Mouse (Mus musculus) neural tube, embryonic 15.5 days (tissue): ENCODE data around the gene Fam168a. TPM values are rescaled to one million over a fixed set of nuclear protein-coding genes. Genes with fewer than 3 reads are reported as not detected.

ENCODE experiments used
- ATAC-seq: fragments of 200-750 bp; cut with Nextera tagmentation; 2 replicates; pipeline ENCODE4 v1.8.0; 2017; ENCODE audit warnings: mild to moderate bottlenecking, moderate TSS enrichment, moderate library complexity; ENCODE audit not compliant: low FRiP score
- H3K27ac ChIP-seq: fragments of 300-500 bp; sonication (generic); replicated peaks from 2 replicates; pipeline ENCODE4 v1.5.1; 2015; ENCODE audit warnings: mild to moderate bottlenecking, inconsistent platforms
- H3K27me3 ChIP-seq: fragments of 300-500 bp; sonication (generic); replicated peaks from 2 replicates; pipeline ENCODE4 v1.6.1; 2015; ENCODE audit warnings: inconsistent platforms
- H3K36me3 ChIP-seq: fragments of 300-500 bp; sonication (generic); 2 replicates; pipeline ENCODE4 v1.6.1; 2015; ENCODE audit warnings: inconsistent platforms
- H3K4me1 ChIP-seq: fragments of 300-500 bp; sonication (generic); 2 replicates; pipeline ENCODE4 v1.6.1; 2015; ENCODE audit warnings: inconsistent platforms
- H3K4me2 ChIP-seq: fragments of 300-500 bp; sonication (generic); 2 replicates; pipeline ENCODE4 v1.6.1; 2015; ENCODE audit warnings: inconsistent platforms, mild to moderate bottlenecking, moderate library complexity
- H3K4me3 ChIP-seq: fragments of 300-500 bp; sonication (generic); replicated peaks from 2 replicates; pipeline ENCODE4 v1.5.1; 2015; ENCODE audit warnings: mild to moderate bottlenecking, inconsistent platforms
- H3K9ac ChIP-seq: fragments of 300-500 bp; sonication (generic); replicated peaks from 2 replicates; pipeline ENCODE4 v1.6.1; 2015; ENCODE audit warnings: mild to moderate bottlenecking, inconsistent platforms
- H3K9me3 ChIP-seq: fragments of 300-500 bp; sonication (generic); replicated peaks from 2 replicates; pipeline ENCODE4 v1.6.1; 2016; ENCODE audit warnings: inconsistent platforms
- WGBS: fragments of 180-500 bp; shearing (Covaris S2); methylation state at CpG from one replicate; pipeline ENCODE4 v1.1.7; 2015; ENCODE audit warnings: mixed read lengths; 5-methylcytosine and 5-hydroxymethylcytosine counted together
- polyA plus RNA-seq: library from polyadenylated mRNA; unstranded; fragments of >200 nt; fragmentation: Nextera tagmentation; extraction: Ambion mirVana; gene quantifications from 2 replicates; pipeline ENCODE4 v1.2.1, GENCODE M21; 2015

The Fam168a gene
- polyA plus RNA-seq, 1 experiment from 2014 or later, result 119 TPM

GRCm38 (mm10) chr7:100855795-100856573 lies 149.5 kb downstream of the Fam168a start:
- no peaks in the 10 kb centered on the region for H3K27me3 ChIP-seq
- 73% methylated on average over 5 of the region's 5 CpGs for WGBS
- no peak overlapping the region for H3K9ac ChIP-seq
- H3K4me1 ChIP-seq, result peaks cover 38% of the 10 kb centered on the region
- ATAC-seq, result no peak
- H3K4me3 ChIP-seq, result no peak overlapping the region
- H3K36me3 ChIP-seq, result no peaks in the 10 kb centered on the region
- H3K9me3 ChIP-seq, result no peaks in the 10 kb centered on the region
- no peak overlapping the region for H3K4me2 ChIP-seq
- no peak overlapping the region for H3K27ac ChIP-seq

DNA sequence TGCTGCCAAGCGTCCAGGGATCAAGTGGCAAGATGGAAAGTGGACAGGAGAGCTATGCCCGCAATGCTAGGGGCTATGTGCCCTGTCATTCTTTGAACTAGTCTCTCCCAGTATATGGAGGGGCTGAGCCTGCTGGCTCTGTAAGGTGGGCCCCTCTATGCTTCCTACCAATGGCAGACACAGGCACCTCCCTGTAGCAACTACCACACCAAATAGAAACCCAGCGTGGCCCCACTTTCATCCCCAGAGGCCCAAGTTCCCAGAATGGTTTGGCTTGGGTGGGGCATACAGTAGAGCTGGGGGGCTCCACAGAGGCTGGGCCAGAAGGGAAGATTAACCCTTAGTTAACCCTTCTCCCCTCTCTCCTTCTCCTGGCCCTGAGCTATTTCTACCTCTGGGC lies 154.0 kb downstream of the Fam168a start:
- H3K27ac ChIP-seq, result no peak overlapping the region
- H3K4me2 ChIP-seq, result no peak overlapping the region
- H3K9ac ChIP-seq, result no peak overlapping the region
- WGBS, result 87% methylated on average over 3 of the region's 3 CpGs
- H3K27me3 ChIP-seq, result no peaks in the 10 kb centered on the region
- H3K36me3 ChIP-seq, result no peaks in the 10 kb centered on the region
- H3K4me1 ChIP-seq, result peaks cover 20% of the 10 kb centered on the region
- no peak overlapping the region for H3K4me3 ChIP-seq
- H3K9me3 ChIP-seq, result no peaks in the 10 kb centered on the region
- ATAC-seq, result no peak

- no peak overlapping the region for H3K27ac ChIP-seq
- no peaks in the 10 kb centered on the region for H3K27me3 ChIP-seq
- WGBS, result 91% methylated on average over 5 of the region's 5 CpGs
- no peak overlapping the region for H3K4me3 ChIP-seq
- H3K9me3 ChIP-seq, result no peaks in the 10 kb centered on the region
- H3K4me1 ChIP-seq, result peaks cover 14% of the 10 kb centered on the region
- H3K9ac ChIP-seq, result no peak overlapping the region
- no peak overlapping the region for H3K4me2 ChIP-seq
- no peak for ATAC-seq
- no peaks in the 10 kb centered on the region for H3K36me3 ChIP-seq
Measured at GRCm38 (mm10) chr7:100861209-100861608, 154.8 kb downstream of the Fam168a start.

GRCm38 (mm10) chr7:100862353-100862752 lies 155.9 kb downstream of the Fam168a start:
- H3K36me3 ChIP-seq, result no peaks in the 10 kb centered on the region
- no peaks in the 10 kb centered on the region for H3K27me3 ChIP-seq
- 14% methylated on average over 4 of the region's 4 CpGs for WGBS
- H3K4me1 ChIP-seq, result peaks cover 14% of the 10 kb centered on the region
- H3K4me3 ChIP-seq, result peak overlapping the region; percentile 86
- ATAC-seq, result peak; percentile 1; the same call in 1 of the 2 replicates
- peak overlapping the region; percentile 98 for H3K4me2 ChIP-seq
- peak overlapping the region; percentile 82 for H3K9ac ChIP-seq
- H3K27ac ChIP-seq, result peak overlapping the region; percentile 87; the same call in 1 of the 2 replicates
- no peaks in the 10 kb centered on the region for H3K9me3 ChIP-seq

GRCm38 (mm10) chr7:100862828-100863638 lies 156.6 kb downstream of the Fam168a start, which contains the start of gene Relt:
Relt (minus strand) TSS chr7:100863446.
- ATAC-seq, result peak; percentile 92
- H3K9ac ChIP-seq, result peak within 1 kb of the TSS; percentile 82
- WGBS, result under 1% methylated on average over 77 of the region's 91 CpGs
- H3K27ac ChIP-seq, result peak within 1 kb of the TSS; percentile 87
- no peaks in the 10 kb centered on the region for H3K9me3 ChIP-seq
- peaks cover 14% of the 10 kb centered on the region for H3K4me1 ChIP-seq
- H3K27me3 ChIP-seq, result no peaks in the 10 kb centered on the region
- H3K36me3 ChIP-seq, result no peaks in the 10 kb centered on the region
- H3K4me2 ChIP-seq, result peak within 1 kb of the TSS; percentile 98
- peak within 1 kb of the TSS; percentile 86 for H3K4me3 ChIP-seq

DNA sequence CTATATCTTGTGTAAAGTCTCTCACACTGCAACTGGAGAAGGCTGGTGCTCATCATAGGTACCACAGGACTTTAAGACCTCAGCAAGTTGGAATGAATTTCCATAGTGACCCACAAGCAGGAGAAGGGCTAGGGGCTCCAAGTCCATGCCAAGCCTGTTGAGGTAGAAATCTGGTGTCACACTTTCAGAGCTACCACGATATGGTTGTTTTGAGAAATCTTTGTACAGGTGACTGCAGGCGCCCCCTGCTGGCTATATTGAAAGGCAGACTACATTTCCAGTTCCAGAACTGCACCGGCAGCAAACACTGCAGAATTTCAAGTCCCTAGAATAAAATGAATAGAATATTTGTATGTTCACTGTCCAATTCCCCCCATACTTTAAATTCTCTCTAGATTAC lies 160.2 kb downstream of the Fam168a start:
- Histone ChIP-seq H3K9ac (no peak overlapping the region), H3K9me3 (no peaks in the 10 kb centered on the region), H3K27me3 (no peaks in the 10 kb centered on the region), H3K36me3 (no peaks in the 10 kb centered on the region), H3K27ac (no peak overlapping the region), H3K4me2 (no peak overlapping the region), H3K4me1 (peaks cover 11% of the 10 kb centered on the region), H3K4me3 (no peak overlapping the region)
- 4% methylated on average over 3 of the region's 3 CpGs for WGBS
- no peak for ATAC-seq

DNA sequence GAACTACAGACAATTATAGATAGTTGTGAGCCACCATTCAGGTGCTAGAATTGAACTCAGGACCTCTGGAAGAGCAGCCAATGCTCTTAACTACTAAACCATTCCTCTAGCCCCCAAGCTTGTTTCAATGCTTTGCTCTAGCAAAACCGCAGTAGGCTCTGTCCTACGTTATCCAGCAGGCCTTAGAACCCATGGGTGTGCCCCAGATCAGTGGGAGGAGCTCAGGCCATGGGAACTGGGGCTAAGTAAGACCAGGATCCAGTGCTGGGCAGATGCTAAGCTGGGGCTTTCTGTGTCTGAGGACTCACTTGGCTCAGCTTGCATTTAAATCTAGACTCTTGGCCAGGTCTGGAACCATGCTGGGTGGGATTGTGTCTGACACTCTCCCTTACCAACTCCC lies 161.1 kb downstream of the Fam168a start:
- Histone ChIP-seq H3K9ac (no peak overlapping the region; the same call in 1 of the 2 replicates), H3K27ac (no peak overlapping the region), H3K27me3 (no peaks in the 10 kb centered on the region), H3K4me1 (peaks cover 2% of the 10 kb centered on the region), H3K4me2 (no peak overlapping the region), H3K36me3 (peaks cover 8% of the 10 kb centered on the region), H3K4me3 (no peak overlapping the region), H3K9me3 (no peaks in the 10 kb centered on the region)
- 59% methylated on average over 2 of the region's 2 CpGs for WGBS
- ATAC-seq, result no peak

GRCm38 (mm10) chr7:100868551-100868950 lies 162.1 kb downstream of the Fam168a start:
- 81% methylated on average over 4 of the region's 4 CpGs for WGBS
- Histone ChIP-seq H3K4me3 (no peak overlapping the region), H3K27ac (no peak overlapping the region), H3K4me1 (no peaks in the 10 kb centered on the region), H3K27me3 (no peaks in the 10 kb centered on the region), H3K9me3 (no peaks in the 10 kb centered on the region), H3K4me2 (no peak overlapping the region), H3K9ac (no peak overlapping the region), H3K36me3 (peaks cover 18% of the 10 kb centered on the region)
- no peak for ATAC-seq

DNA sequence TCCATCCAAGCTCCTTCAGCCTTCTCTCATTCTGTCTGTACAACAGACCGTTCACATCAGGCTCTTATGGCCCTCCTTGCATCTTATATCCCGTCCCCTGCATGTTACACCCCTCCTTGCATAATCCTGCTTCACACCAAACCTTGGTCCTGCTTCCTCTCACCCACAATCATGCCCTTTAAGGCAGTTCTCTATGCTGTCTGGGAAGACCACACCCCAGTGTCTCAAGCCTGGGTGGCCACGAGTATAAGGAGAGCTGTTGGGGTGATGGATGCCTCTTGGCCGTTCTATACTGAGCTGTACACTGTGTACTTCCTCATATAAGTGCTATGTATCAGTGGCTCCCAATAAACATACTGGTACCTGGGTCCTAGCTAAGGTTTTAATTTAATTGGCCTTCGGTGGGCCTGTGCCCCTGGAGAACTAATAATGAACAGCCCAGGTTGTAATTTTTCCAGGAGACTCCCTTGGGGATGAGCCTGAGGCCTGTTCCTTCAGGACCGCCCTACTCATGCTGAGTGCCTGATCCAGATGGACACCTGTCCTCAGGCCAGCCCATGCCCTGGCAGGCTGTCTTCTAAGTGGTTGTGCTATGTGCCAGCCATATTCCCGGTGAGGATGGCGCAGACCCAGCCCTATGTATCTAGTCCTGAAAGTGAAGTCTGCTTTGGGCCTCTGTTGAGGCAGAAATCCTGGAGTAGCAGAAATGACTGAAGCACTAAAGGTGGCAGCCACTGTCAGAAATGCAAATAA lies 163.6 kb downstream of the Fam168a start:
- H3K36me3 ChIP-seq, result peaks cover 29% of the 10 kb centered on the region
- no peak overlapping the region for H3K4me3 ChIP-seq
- ATAC-seq, result no peak
- WGBS, result 82% methylated on average over 8 of the region's 8 CpGs
- no peak overlapping the region for H3K4me2 ChIP-seq
- no peaks in the 10 kb centered on the region for H3K27me3 ChIP-seq
- H3K9ac ChIP-seq, result no peak overlapping the region
- no peaks in the 10 kb centered on the region for H3K4me1 ChIP-seq
- no peaks in the 10 kb centered on the region for H3K9me3 ChIP-seq
- H3K27ac ChIP-seq, result no peak overlapping the region

- Histone ChIP-seq H3K27ac (no peak overlapping the region), H3K4me3 (no peak overlapping the region), H3K36me3 (peaks cover 38% of the 10 kb centered on the region), H3K9me3 (no peaks in the 10 kb centered on the region), H3K4me1 (no peaks in the 10 kb centered on the region), H3K9ac (no peak overlapping the region), H3K27me3 (no peaks in the 10 kb centered on the region), H3K4me2 (no peak overlapping the region)
- ATAC-seq, result no peak
- 92% methylated on average over 4 of the region's 4 CpGs for WGBS
Measured at GRCm38 (mm10) chr7:100871355-100871754, 164.9 kb downstream of the Fam168a start.

GRCm38 (mm10) chr7:100871892-100872291 lies 165.5 kb downstream of the Fam168a start:
- no peak for ATAC-seq
- Histone ChIP-seq H3K27me3 (no peaks in the 10 kb centered on the region), H3K4me1 (no peaks in the 10 kb centered on the region), H3K9ac (no peak overlapping the region), H3K36me3 (peaks cover 43% of the 10 kb centered on the region), H3K9me3 (no peaks in the 10 kb centered on the region), H3K4me3 (no peak overlapping the region), H3K27ac (no peak overlapping the region), H3K4me2 (no peak overlapping the region)
- 77% methylated on average over 5 of the region's 5 CpGs for WGBS
